Mouse (Mus musculus) forebrain, embryonic 14.5 days (tissue): ENCODE results near the gene Gngt2. TPM values are rescaled to one million over a fixed set of nuclear protein-coding genes. Genes with fewer than 3 reads are reported as not detected.

Source experiments
- ATAC-seq: fragments of 200-750 bp; cut with Nextera tagmentation; 2 replicates; pipeline ENCODE4 v1.8.0; 2017; ENCODE audit warnings: mild to moderate bottlenecking, moderate library complexity
- DNase-seq: peaks from one replicate; pipeline ENCODE4 v3.0.0-alpha.2; 2015; ENCODE audit warnings: low spot score
- H3K27ac ChIP-seq: fragments of 300-500 bp; sonication (generic); 2 replicates; pipeline ENCODE4 v1.5.1; 2014; ENCODE audit warnings: low read depth, mild to moderate bottlenecking, control low read depth, low read length, moderate library complexity
- H3K27me3 ChIP-seq: fragments of 300-500 bp; sonication (generic); replicated peaks from 2 replicates; pipeline ENCODE4 v1.6.1; 2014; ENCODE audit warnings: low read length, control low read depth, mixed read lengths; ENCODE audit not compliant: control insufficient read depth, insufficient read depth
- H3K36me3 ChIP-seq: fragments of 300-500 bp; sonication (generic); 2 replicates; pipeline ENCODE4 v1.6.1; 2014; ENCODE audit warnings: low read length, control low read depth; ENCODE audit not compliant: control insufficient read depth, insufficient read depth
- H3K4me1 ChIP-seq: fragments of 300-500 bp; sonication (generic); 2 replicates; pipeline ENCODE4 v1.6.1; 2014; ENCODE audit warnings: antibody characterized with exemption, low read length, control low read depth; ENCODE audit not compliant: control insufficient read depth, insufficient read depth
- H3K4me2 ChIP-seq: fragments of 300-500 bp; sonication (generic); 2 replicates; pipeline ENCODE4 v1.6.1; 2014; ENCODE audit warnings: mild to moderate bottlenecking, control low read depth, low read length
- H3K4me3 ChIP-seq: fragments of 300-500 bp; sonication (generic); 2 replicates; pipeline ENCODE4 v1.5.1; 2014; ENCODE audit warnings: low read depth, low read length, control low read depth
- H3K9ac ChIP-seq: fragments of 300-500 bp; sonication (generic); 2 replicates; pipeline ENCODE4 v1.6.1; 2014; ENCODE audit warnings: mild to moderate bottlenecking, low read length, control low read depth, moderate library complexity
- H3K9me3 ChIP-seq: fragments of 300-500 bp; sonication (generic); replicated peaks from 2 replicates; pipeline ENCODE4 v1.6.1; 2016; ENCODE audit warnings: low read length, control low read depth, mixed read lengths; ENCODE audit not compliant: control insufficient read depth
- WGBS: fragments of 180-500 bp; shearing (Covaris S2); extraction: QIAGEN DNeasy Blood & Tissue Kit; methylation state at CpG from one replicate; pipeline ENCODE4 v1.1.7; 2014; 5-methylcytosine and 5-hydroxymethylcytosine counted together
- polyA plus RNA-seq: library from polyadenylated mRNA; unstranded; fragments of >200 nt; fragmentation: Nextera tagmentation; extraction: Ambion mirVana; gene quantifications from 2 replicates; pipeline ENCODE4 v1.2.1, GENCODE M21; 2014

Gngt2 gene
- polyA plus RNA-seq, 1 experiment from 2014 or later, result 2.7 TPM

DNA sequence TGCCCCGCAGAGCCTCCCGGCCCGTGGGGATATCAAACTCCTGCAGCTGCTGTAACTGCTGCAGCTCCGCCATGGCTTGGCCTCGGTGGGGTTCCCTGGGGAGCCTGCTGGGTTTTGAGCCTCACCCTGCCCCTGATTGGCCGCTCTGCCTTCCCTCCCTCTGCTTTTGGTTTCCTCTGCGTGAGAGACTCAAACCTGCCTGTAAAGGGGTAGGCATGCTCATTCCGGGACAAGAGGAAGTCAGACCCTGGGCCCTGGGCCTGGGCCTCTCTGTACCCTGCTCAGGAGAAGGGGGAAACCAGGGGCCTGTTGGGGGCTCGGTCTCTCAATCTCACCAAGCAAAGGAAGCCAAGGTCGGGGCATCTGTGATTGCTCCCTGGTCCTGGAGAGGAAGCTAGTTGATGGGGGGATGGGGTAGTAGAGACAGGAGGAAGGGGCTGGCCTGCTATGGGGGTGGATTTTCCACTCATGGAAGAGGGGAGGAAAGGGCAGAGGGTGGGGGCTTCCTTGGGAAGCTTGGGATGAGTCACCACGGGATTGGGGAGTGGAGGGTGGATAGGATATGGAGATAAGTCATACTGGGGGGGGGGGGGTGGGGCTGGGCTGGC is 5.2 kb downstream of the Gngt2 start, which contains the start of gene Abi3:
TSS of gene Abi3 (minus strand) at position 403 of the 608 bp plus-strand sequence.
- Histone ChIP-seq H3K4me2 (no peak within 1 kb of the TSS), H3K27me3 (peaks cover 5% of the 10 kb centered on the region; the same call in 1 of the 2 replicates), H3K4me1 (peaks cover 1% of the 10 kb centered on the region), H3K27ac (no peak within 1 kb of the TSS), H3K4me3 (no peak within 1 kb of the TSS), H3K9ac (no peak within 1 kb of the TSS), H3K9me3 (no peaks in the 10 kb centered on the region), H3K36me3 (no peaks in the 10 kb centered on the region)
- ATAC-seq (no peak), DNase-seq (no peak)
- WGBS, result 11% methylated on average over 11 of the region's 11 CpGs

DNA sequence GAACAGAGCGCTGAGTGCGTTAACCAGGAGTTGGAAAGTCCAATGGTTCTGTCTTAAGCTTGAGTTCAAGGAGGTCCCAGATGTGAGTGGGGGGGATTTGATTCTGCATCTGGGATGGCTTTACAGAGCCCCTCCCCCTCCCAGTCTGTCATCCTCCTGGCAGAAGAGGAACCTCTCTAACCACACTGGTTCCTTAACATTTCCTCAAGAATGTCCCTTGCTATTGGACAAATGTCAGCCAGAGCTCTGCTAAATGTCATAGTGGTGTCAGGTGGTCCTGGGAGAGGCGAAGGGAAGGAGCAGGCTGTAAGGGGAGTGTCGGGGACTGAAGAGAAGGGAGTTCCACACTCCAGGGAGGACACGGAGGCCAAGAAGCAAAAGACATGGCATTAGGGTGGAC is 5.9 kb downstream of the Gngt2 start:
- ATAC-seq (no peak), DNase-seq (no peak)
- H3K27ac ChIP-seq, result no peak overlapping the region
- no peaks in the 10 kb centered on the region for H3K4me1 ChIP-seq
- no peak overlapping the region for H3K4me3 ChIP-seq
- no peaks in the 10 kb centered on the region for H3K36me3 ChIP-seq
- H3K4me2 ChIP-seq, result no peak overlapping the region
- WGBS, result 86% methylated on average over 5 of the region's 5 CpGs
- H3K9ac ChIP-seq, result no peak overlapping the region
- 0 out of 2 replicates have a peak, but pooled peaks cover 5% of the 10 kb centered on the region for H3K27me3 ChIP-seq
- H3K9me3 ChIP-seq, result no peaks in the 10 kb centered on the region

DNA sequence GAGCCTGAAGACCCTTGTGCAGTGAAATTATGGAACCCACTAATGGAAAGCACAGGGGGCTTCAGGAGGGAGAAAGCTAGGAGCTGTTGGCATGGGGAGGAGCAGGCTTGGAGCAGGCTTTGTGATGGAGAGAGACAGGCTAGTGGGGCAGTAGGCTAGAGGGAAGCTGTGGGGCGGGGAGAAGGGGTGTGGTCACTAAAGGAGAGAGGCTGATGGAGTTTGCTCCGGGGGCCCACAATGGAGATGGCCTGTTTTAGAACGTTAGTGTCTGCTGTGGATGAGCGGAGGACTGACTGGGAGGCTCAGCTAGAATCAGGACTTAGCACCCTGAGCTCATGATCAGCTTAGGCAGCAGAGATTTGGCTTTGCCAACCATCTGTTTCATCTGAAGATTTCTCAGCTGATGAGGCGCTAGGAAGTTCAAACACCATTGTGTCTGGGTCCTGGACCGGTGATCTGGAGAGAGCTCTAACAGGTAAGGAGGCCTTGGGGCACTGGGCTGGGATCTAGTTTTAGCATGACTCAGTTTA is 6.5 kb downstream of the Gngt2 start:
- Histone ChIP-seq H3K9ac (no peak overlapping the region), H3K36me3 (no peaks in the 10 kb centered on the region), H3K4me2 (no peak overlapping the region), H3K4me1 (no peaks in the 10 kb centered on the region), H3K9me3 (no peaks in the 10 kb centered on the region), H3K4me3 (no peak overlapping the region), H3K27me3 (0 out of 2 replicates have a peak, but pooled peaks cover 5% of the 10 kb centered on the region), H3K27ac (no peak overlapping the region)
- 57% methylated on average over 6 of the region's 6 CpGs for WGBS
- no peak for ATAC-seq
- no peak for DNase-seq

DNA sequence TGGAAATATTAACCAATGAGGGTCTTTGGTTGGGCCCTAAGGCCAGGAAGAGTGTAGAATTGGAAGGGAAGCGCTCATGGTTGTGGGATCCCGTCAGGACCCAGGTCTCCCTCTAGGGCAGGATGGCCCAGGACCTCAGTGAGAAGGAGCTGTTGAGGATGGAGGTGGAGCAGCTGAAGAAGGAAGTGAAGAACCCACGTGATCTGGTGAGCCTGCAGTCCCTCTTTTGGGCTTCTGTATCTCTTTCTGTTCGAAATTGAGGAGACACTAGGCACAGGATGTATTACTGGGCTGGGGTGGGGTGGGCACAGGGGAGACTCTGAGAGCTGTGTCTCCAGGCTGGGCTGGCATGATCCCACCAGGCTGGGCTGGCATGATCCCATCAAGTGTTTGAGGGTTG is 7.9 kb downstream of the Gngt2 start:
- no peaks in the 10 kb centered on the region for H3K36me3 ChIP-seq
- 0 out of 2 replicates have a peak, but pooled peaks cover 5% of the 10 kb centered on the region for H3K27me3 ChIP-seq
- ATAC-seq (no peak), DNase-seq (no peak)
- WGBS, result 72% methylated on average over 4 of the region's 4 CpGs
- no peaks in the 10 kb centered on the region for H3K9me3 ChIP-seq
- H3K4me2 ChIP-seq, result no peak overlapping the region
- H3K4me1 ChIP-seq, result no peaks in the 10 kb centered on the region
- H3K27ac ChIP-seq, result no peak overlapping the region
- no peak overlapping the region for H3K9ac ChIP-seq
- no peak overlapping the region for H3K4me3 ChIP-seq

DNA sequence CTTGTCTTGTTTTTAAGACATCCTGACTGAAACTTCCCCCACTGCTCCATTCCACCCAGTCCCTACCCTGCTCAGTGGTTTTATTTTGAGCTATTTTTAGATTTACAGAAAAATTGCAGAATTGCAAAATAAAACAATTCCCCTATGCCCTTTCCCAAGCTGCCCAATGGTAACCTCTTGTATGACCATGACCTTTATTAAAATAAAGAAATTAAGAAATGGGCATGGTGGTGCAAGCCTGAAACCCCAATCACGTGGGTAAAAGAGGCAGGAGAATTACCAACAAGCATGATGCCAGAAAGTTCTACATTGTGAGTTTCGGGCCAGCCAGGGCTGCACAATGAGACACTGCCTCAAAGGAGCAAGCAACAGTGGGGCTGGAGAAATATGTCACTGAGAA is 13.9 kb downstream of the Gngt2 start:
- ATAC-seq (no peak), DNase-seq (no peak)
- WGBS, result 73% methylated on average over 2 of the region's 2 CpGs
- H3K27me3 ChIP-seq, result no peaks in the 10 kb centered on the region
- H3K9me3 ChIP-seq, result no peaks in the 10 kb centered on the region
- H3K36me3 ChIP-seq, result no peaks in the 10 kb centered on the region
- H3K4me3 ChIP-seq, result no peak overlapping the region
- no peaks in the 10 kb centered on the region for H3K4me1 ChIP-seq
- H3K27ac ChIP-seq, result no peak overlapping the region
- H3K4me2 ChIP-seq, result no peak overlapping the region
- H3K9ac ChIP-seq, result no peak overlapping the region

DNA sequence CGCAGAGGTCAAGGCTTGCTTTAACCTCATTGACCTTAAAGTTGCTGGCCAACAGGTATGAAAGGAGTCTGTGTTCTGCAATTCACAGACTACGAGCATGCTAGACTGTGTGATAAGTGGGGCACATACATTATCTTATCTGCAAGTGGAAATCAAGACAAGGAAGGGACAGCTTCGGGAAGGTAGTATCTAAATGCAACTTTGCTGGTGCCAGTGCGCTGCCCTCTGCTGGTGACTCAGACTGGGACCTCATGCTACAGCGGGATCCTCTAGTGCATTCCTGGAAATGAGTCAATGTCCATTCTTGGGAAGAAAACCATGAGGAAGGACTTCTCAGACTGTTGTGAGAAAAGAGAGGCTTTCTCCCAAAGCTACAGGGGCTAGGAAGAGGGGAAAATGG is 16.7 kb downstream of the Gngt2 start:
- no peak overlapping the region for H3K4me3 ChIP-seq
- no peaks in the 10 kb centered on the region for H3K9me3 ChIP-seq
- peaks cover 5% of the 10 kb centered on the region; the same call in 1 of the 2 replicates for H3K4me1 ChIP-seq
- no peak overlapping the region for H3K27ac ChIP-seq
- ATAC-seq (no peak), DNase-seq (no peak)
- H3K9ac ChIP-seq, result no peak overlapping the region
- no peaks in the 10 kb centered on the region for H3K36me3 ChIP-seq
- WGBS, result 62% methylated on average over 5 of the region's 5 CpGs
- H3K4me2 ChIP-seq, result no peak overlapping the region
- no peaks in the 10 kb centered on the region for H3K27me3 ChIP-seq

DNA sequence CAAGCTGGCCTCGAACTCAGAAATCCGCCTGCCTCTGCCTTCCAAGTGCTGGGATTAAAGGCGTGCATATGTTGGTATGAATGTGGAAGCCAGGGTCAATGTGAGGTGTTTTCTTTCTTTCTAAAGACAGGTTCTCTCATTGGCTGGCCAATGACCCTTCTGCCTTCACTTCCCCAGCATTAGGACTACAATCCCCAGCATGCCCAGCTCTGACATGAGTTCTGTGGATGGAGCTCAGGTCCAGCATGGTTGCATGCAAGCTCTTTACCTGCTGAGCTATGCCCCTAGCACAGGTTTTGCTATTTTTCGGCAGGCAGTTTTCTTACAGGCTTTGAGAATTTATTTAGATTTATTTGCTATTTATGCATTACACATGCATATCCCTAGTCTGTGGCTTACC is 20.3 kb downstream of the Gngt2 start:
- WGBS, result 71% methylated on average over 4 of the region's 4 CpGs
- no peaks in the 10 kb centered on the region for H3K36me3 ChIP-seq
- ATAC-seq (no peak), DNase-seq (no peak)
- H3K27ac ChIP-seq, result no peak overlapping the region
- no peak overlapping the region for H3K9ac ChIP-seq
- H3K4me1 ChIP-seq, result peaks cover 12% of the 10 kb centered on the region
- no peaks in the 10 kb centered on the region for H3K9me3 ChIP-seq
- no peaks in the 10 kb centered on the region for H3K27me3 ChIP-seq
- peak overlapping the region; percentile 70 for H3K4me2 ChIP-seq
- H3K4me3 ChIP-seq, result no peak overlapping the region

DNA sequence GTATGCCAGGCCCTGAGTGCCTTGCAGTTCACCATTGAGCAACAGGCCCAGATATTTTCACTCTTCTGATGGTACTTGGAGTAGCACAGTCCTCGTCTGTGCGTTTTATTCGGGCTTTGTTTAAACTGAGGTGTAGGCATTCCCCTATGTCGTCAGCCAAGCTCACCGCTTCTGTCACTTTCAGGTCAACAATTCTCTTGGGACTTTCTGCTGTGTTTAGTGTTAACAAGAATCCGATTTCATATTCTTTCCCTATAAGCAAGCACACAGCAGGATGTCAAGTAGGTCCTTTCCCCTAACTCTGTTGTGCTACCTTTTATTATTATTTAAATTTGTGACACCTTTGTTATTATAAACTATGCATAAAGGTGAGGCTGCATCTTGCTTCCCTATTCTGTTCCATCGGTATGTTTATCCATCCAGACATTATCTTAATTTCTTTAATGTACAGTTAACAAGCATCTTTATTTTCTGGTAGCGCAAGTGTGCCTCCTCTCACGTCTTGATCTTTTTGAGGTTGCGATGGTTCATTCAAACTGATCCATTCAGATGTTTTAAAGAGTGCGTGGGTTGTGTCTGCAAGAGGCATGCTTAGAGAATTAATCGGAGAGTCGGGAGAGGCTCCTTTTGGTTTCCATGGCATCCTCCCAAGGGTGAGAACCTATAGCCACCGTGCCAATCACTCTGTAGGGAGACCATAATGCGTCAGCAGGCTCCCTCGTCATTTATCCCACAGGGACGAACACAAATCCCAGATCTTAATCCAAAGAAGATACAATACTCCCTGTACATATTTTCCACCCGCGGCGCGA is 20.9 kb downstream of the Gngt2 start:
- 16% methylated on average over 21 of the region's 21 CpGs for WGBS
- DNase-seq, result peak; percentile 63
- H3K27me3 ChIP-seq, result no peaks in the 10 kb centered on the region

More for the DNA sequence above, 20.9 kb downstream of the Gngt2 start:
- Histone ChIP-seq H3K36me3 (no peaks in the 10 kb centered on the region), H3K4me2 (peak overlapping the region; percentile 70), H3K4me1 (peaks cover 12% of the 10 kb centered on the region), H3K9me3 (no peaks in the 10 kb centered on the region), H3K9ac (peak overlapping the region; percentile 66), H3K27ac (peak overlapping the region; percentile 64), H3K4me3 (peak overlapping the region; percentile 70)
- ATAC-seq, result peak; percentile 18
